Mouse (Mus musculus): Measurements from ENCODE around the gene Emg1. TPM values are rescaled to one million over a fixed set of nuclear protein-coding genes. Genes with fewer than 3 reads are reported as not detected.

Emg1 gene
- polyA plus RNA-seq, 1 experiment from 2014 or later, result 253 TPM

GRCm38 (mm10) chr6:124672100-124672499 lies 39.9 kb downstream of the Emg1 start:
- Histone ChIP-seq H3K36me3 (ENCODE audit: control insufficient read depth, insufficient read depth, low read length) (no peaks in the 10 kb centered on the region), H3K4me3 (ENCODE audit: low read depth, low read length) (no peak overlapping the region), H3K27me3 (ENCODE audit: control insufficient read depth, insufficient read depth, low read length) (no peaks in the 10 kb centered on the region), H3K27ac (replicated peaks; ENCODE audit: low read depth, low read length) (no peak overlapping the region), H3K4me1 (ENCODE audit: control insufficient read depth, insufficient read depth, low read length) (no peaks in the 10 kb centered on the region; the same call in 1 of the 2 replicates), H3K9me3 (ENCODE audit: control insufficient read depth, low read length) (no peaks in the 10 kb centered on the region), H3K9ac (ENCODE audit: low read length) (no peak overlapping the region), H3K4me2 (ENCODE audit: low read depth, severe bottlenecking) (no peak overlapping the region)
- ATAC-seq (ENCODE audit: insufficient number of reproducible peaks, low FRiP score, low TSS enrichment, low read depth) (no peak), DNase-seq (ENCODE audit: low spot score) (no peak)
- 58% methylated on average over 6 of the region's 6 CpGs for WGBS

- H3K27me3 ChIP-seq (ENCODE audit: control insufficient read depth, insufficient read depth, low read length), result no peaks in the 10 kb centered on the region
- no peak overlapping the region for H3K4me2 ChIP-seq (ENCODE audit: low read depth, severe bottlenecking)
- ATAC-seq (ENCODE audit: insufficient number of reproducible peaks, low FRiP score, low TSS enrichment, low read depth), result no peak
- H3K9ac ChIP-seq (ENCODE audit: low read length), result no peak overlapping the region
- no peaks in the 10 kb centered on the region for H3K9me3 ChIP-seq (ENCODE audit: control insufficient read depth, low read length)
- no peaks in the 10 kb centered on the region; the same call in 1 of the 2 replicates for H3K4me1 ChIP-seq (ENCODE audit: control insufficient read depth, insufficient read depth, low read length)
- WGBS, result 91% methylated on average over 7 of the region's 7 CpGs
- H3K36me3 ChIP-seq (ENCODE audit: control insufficient read depth, insufficient read depth, low read length), result no peaks in the 10 kb centered on the region
- DNase-seq (ENCODE audit: low spot score), result no peak
- H3K27ac ChIP-seq (replicated peaks; ENCODE audit: low read depth, low read length), result no peak overlapping the region
- no peak overlapping the region for H3K4me3 ChIP-seq (ENCODE audit: low read depth, low read length)
These were observed 41.6 kb downstream of the Emg1 start for GRCm38 (mm10) chr6:124670281-124670900.

- Histone ChIP-seq H3K9me3 (ENCODE audit: control insufficient read depth, low read length) (no peaks in the 10 kb centered on the region), H3K4me2 (ENCODE audit: low read depth, severe bottlenecking) (no peak overlapping the region), H3K36me3 (ENCODE audit: control insufficient read depth, insufficient read depth, low read length) (no peaks in the 10 kb centered on the region), H3K9ac (ENCODE audit: low read length) (no peak overlapping the region), H3K27me3 (ENCODE audit: control insufficient read depth, insufficient read depth, low read length) (no peaks in the 10 kb centered on the region), H3K4me1 (ENCODE audit: control insufficient read depth, insufficient read depth, low read length) (no peaks in the 10 kb centered on the region; the same call in 1 of the 2 replicates), H3K4me3 (ENCODE audit: low read depth, low read length) (no peak overlapping the region), H3K27ac (replicated peaks; ENCODE audit: low read depth, low read length) (no peak overlapping the region)
- 84% methylated on average over 11 of the region's 11 CpGs for WGBS
- no peak for DNase-seq (ENCODE audit: low spot score)
- no peak for ATAC-seq (ENCODE audit: insufficient number of reproducible peaks, low FRiP score, low TSS enrichment, low read depth)
These were observed 42.6 kb downstream of the Emg1 start for GRCm38 (mm10) chr6:124669234-124669859.

- DNase-seq (ENCODE audit: low spot score), result no peak
- 90% methylated on average over 10 of the region's 10 CpGs for WGBS
- no peak for ATAC-seq (ENCODE audit: insufficient number of reproducible peaks, low FRiP score, low TSS enrichment, low read depth)
These were observed 47.0 kb downstream of the Emg1 start for GRCm38 (mm10) chr6:124665011-124665410.

GRCm38 (mm10) chr6:124664256-124664655 lies 47.7 kb downstream of the Emg1 start:
- Histone ChIP-seq H3K4me3 (ENCODE audit: low read depth, low read length) (no peak overlapping the region), H3K9ac (ENCODE audit: low read length) (no peak overlapping the region), H3K9me3 (ENCODE audit: control insufficient read depth, low read length) (no peaks in the 10 kb centered on the region), H3K4me2 (ENCODE audit: low read depth, severe bottlenecking) (0 out of 2 replicates have a peak overlapping the region, but pooled peaks have one; percentile 12), H3K4me1 (ENCODE audit: control insufficient read depth, insufficient read depth, low read length) (no peaks in the 10 kb centered on the region), H3K36me3 (ENCODE audit: control insufficient read depth, insufficient read depth, low read length) (no peaks in the 10 kb centered on the region), H3K27me3 (ENCODE audit: control insufficient read depth, insufficient read depth, low read length) (no peaks in the 10 kb centered on the region), H3K27ac (replicated peaks; ENCODE audit: low read depth, low read length) (no peak overlapping the region)
- ATAC-seq (ENCODE audit: insufficient number of reproducible peaks, low FRiP score, low TSS enrichment, low read depth) (no peak), DNase-seq (ENCODE audit: low spot score) (no peak)
- 87% methylated on average over 7 of the region's 7 CpGs for WGBS

More at GRCm38 (mm10) chr6:124665011-124665410, 47.0 kb downstream of the Emg1 start:
- Histone ChIP-seq H3K27me3 (ENCODE audit: control insufficient read depth, insufficient read depth, low read length) (no peaks in the 10 kb centered on the region), H3K36me3 (ENCODE audit: control insufficient read depth, insufficient read depth, low read length) (no peaks in the 10 kb centered on the region), H3K4me3 (ENCODE audit: low read depth, low read length) (no peak overlapping the region), H3K4me1 (ENCODE audit: control insufficient read depth, insufficient read depth, low read length) (no peaks in the 10 kb centered on the region), H3K9ac (ENCODE audit: low read length) (no peak overlapping the region), H3K4me2 (ENCODE audit: low read depth, severe bottlenecking) (no peak overlapping the region), H3K27ac (replicated peaks; ENCODE audit: low read depth, low read length) (no peak overlapping the region), H3K9me3 (ENCODE audit: control insufficient read depth, low read length) (no peaks in the 10 kb centered on the region)

GRCm38 (mm10) chr6:124663424-124663795 lies 48.6 kb downstream of the Emg1 start:
- H3K9ac ChIP-seq (ENCODE audit: low read length), result peak overlapping the region; percentile 64
- 17% methylated on average over 13 of the region's 13 CpGs for WGBS
- H3K4me3 ChIP-seq (ENCODE audit: low read depth, low read length), result peak overlapping the region; percentile 71
- no peak for DNase-seq (ENCODE audit: low spot score)
- no peaks in the 10 kb centered on the region for H3K27me3 ChIP-seq (ENCODE audit: control insufficient read depth, insufficient read depth, low read length)
- no peak for ATAC-seq (ENCODE audit: insufficient number of reproducible peaks, low FRiP score, low TSS enrichment, low read depth)
- peak overlapping the region; percentile 65 for H3K4me2 ChIP-seq (ENCODE audit: low read depth, severe bottlenecking)
- no peaks in the 10 kb centered on the region for H3K9me3 ChIP-seq (ENCODE audit: control insufficient read depth, low read length)
- H3K36me3 ChIP-seq (ENCODE audit: control insufficient read depth, insufficient read depth, low read length), result no peaks in the 10 kb centered on the region
- H3K27ac ChIP-seq (replicated peaks; ENCODE audit: low read depth, low read length), result 0 out of 2 replicates have a peak overlapping the region, but pooled peaks have one; percentile 45
- H3K4me1 ChIP-seq (ENCODE audit: control insufficient read depth, insufficient read depth, low read length), result no peaks in the 10 kb centered on the region

- H3K4me2 ChIP-seq (ENCODE audit: low read depth, severe bottlenecking), result peak within 1 kb of the TSS; percentile 65
- WGBS, result under 1% methylated on average over 60 of the region's 87 CpGs
- ATAC-seq (ENCODE audit: insufficient number of reproducible peaks, low FRiP score, low TSS enrichment, low read depth), result peak; percentile 98
These were observed 49.2 kb downstream of the Emg1 start, which contains the start of gene Lpcat3 for GRCm38 (mm10) chr6:124662477-124663423. Gene Lpcat3 (plus strand): TSS chr6:124663027.

GRCm38 (mm10) chr6:124661995-124662394 lies 50.0 kb downstream of the Emg1 start:
- Histone ChIP-seq H3K27me3 (ENCODE audit: control insufficient read depth, insufficient read depth, low read length) (no peaks in the 10 kb centered on the region), H3K9ac (ENCODE audit: low read length) (peak overlapping the region; percentile 54), H3K4me1 (ENCODE audit: control insufficient read depth, insufficient read depth, low read length) (no peaks in the 10 kb centered on the region), H3K27ac (replicated peaks; ENCODE audit: low read depth, low read length) (no peak overlapping the region; the same call in 1 of the 2 replicates), H3K4me3 (ENCODE audit: low read depth, low read length) (peak overlapping the region; percentile 71), H3K4me2 (ENCODE audit: low read depth, severe bottlenecking) (peak overlapping the region; percentile 43), H3K9me3 (ENCODE audit: control insufficient read depth, low read length) (no peaks in the 10 kb centered on the region), H3K36me3 (ENCODE audit: control insufficient read depth, insufficient read depth, low read length) (no peaks in the 10 kb centered on the region)
- DNase-seq (ENCODE audit: low spot score), result no peak
- no peak for ATAC-seq (ENCODE audit: insufficient number of reproducible peaks, low FRiP score, low TSS enrichment, low read depth)
- WGBS, result 32% methylated on average over 6 of the region's 6 CpGs

More at GRCm38 (mm10) chr6:124662477-124663423, 49.2 kb downstream of the Emg1 start, which contains the start of gene Lpcat3:
- peak; percentile 99 for DNase-seq (ENCODE audit: low spot score)
- H3K4me1 ChIP-seq (ENCODE audit: control insufficient read depth, insufficient read depth, low read length), result no peaks in the 10 kb centered on the region
- no peaks in the 10 kb centered on the region for H3K36me3 ChIP-seq (ENCODE audit: control insufficient read depth, insufficient read depth, low read length)
- no peaks in the 10 kb centered on the region for H3K27me3 ChIP-seq (ENCODE audit: control insufficient read depth, insufficient read depth, low read length)
- H3K9ac ChIP-seq (ENCODE audit: low read length), result peak within 1 kb of the TSS; percentile 64
- peak within 1 kb of the TSS; percentile 45 for H3K27ac ChIP-seq (replicated peaks; ENCODE audit: low read depth, low read length)
- peak within 1 kb of the TSS; percentile 71 for H3K4me3 ChIP-seq (ENCODE audit: low read depth, low read length)
- no peaks in the 10 kb centered on the region for H3K9me3 ChIP-seq (ENCODE audit: control insufficient read depth, low read length)
